Mouse (Mus musculus) bone marrow, adult 2 months (tissue): ENCODE data around the gene Ccsap. TPM values are rescaled to one million over a fixed set of nuclear protein-coding genes. Genes with fewer than 3 reads are reported as not detected.

ENCODE experiments used
- H3K27ac ChIP-seq: fragments of 200-500 bp; 2 replicates; pipeline ENCODE4 v1.5.1; 2012; ENCODE audit warnings: low read depth, mild to moderate bottlenecking, control low read depth, inconsistent platforms, low read length; ENCODE audit not compliant: control insufficient read depth, poor library complexity, insufficient read depth
- H3K4me1 ChIP-seq: fragments of 200-500 bp; 2 replicates; pipeline ENCODE4 v1.6.1; 2011; ENCODE audit warnings: low read length; ENCODE audit not compliant: control insufficient read depth, insufficient read depth
- H3K4me3 ChIP-seq: fragments of 200-500 bp; replicated peaks from 2 replicates; pipeline ENCODE3; 2011; ENCODE audit warnings: mild to moderate bottlenecking, low read depth, low read length, control low read depth; ENCODE audit not compliant: control insufficient read depth
- CTCF ChIP-seq: fragments of 200-500 bp; IDR thresholded peaks from 2 replicates; pipeline ENCODE4 v1.5.1; 2011; ENCODE audit warnings: low read length, control low read depth; ENCODE audit not compliant: control insufficient read depth, insufficient read depth
- POLR2A ChIP-seq: fragments of 200-500 bp; IDR thresholded peaks from 2 replicates; pipeline ENCODE4 v1.6.1; 2011; ENCODE audit warnings: low read depth, mild to moderate bottlenecking, control low read depth, low read length, borderline replicate concordance; ENCODE audit not compliant: control insufficient read depth
- WGBS: fragments of 180-500 bp; shearing (Covaris S2); methylation state at CpG from one replicate; pipeline ENCODE4 v1.1.7; 2018; 5-methylcytosine and 5-hydroxymethylcytosine counted together
- polyA plus RNA-seq: library from polyadenylated mRNA; stranded (reverse); fragments of >200 nt; gene quantifications from 2 replicates; pipeline ENCODE4 v1.2.4, GENCODE M21; 2011; ENCODE audit warnings: low replicate concordance; ENCODE audit not compliant: missing spikeins, insufficient read depth, insufficient read length

The Ccsap gene
- 2.2 and 2.5 TPM in 2 replicates for polyA plus RNA-seq

- peak within 1 kb of the TSS; percentile 83 for H3K4me3 ChIP-seq
- 1% methylated on average over 48 of the region's 48 CpGs for WGBS
- no peak for TF ChIP-seq CTCF
- TF ChIP-seq POLR2A: peak; percentile 40; the same call in 1 of the 2 replicates
- H3K4me1 ChIP-seq: no peaks in the 10 kb centered on the region; the same call in 1 of the 2 replicates
- peak within 1 kb of the TSS; percentile 88 for H3K27ac ChIP-seq
These were observed at the start of gene Ccsap for GRCm38 (mm10) chr8:123859648-123860259. Gene Ccsap (minus strand): TSS chr8:123860209.

- Histone ChIP-seq H3K4me1 (no peaks in the 10 kb centered on the region), H3K4me3 (no peak overlapping the region), H3K27ac (no peak overlapping the region)
- no peak for TF ChIP-seq CTCF
- no peak for TF ChIP-seq POLR2A
- 97% methylated on average over 6 of the region's 6 CpGs for WGBS
These were observed 47.6 kb upstream of the Ccsap start for GRCm38 (mm10) chr8:123907604-123908003.

- H3K4me3 ChIP-seq: no peak overlapping the region
- TF ChIP-seq POLR2A (no peak), CTCF (no peak)
- no peaks in the 10 kb centered on the region for H3K4me1 ChIP-seq
- H3K27ac ChIP-seq: no peak overlapping the region
- WGBS: 84% methylated on average over 7 of the region's 7 CpGs
These were observed 42.6 kb upstream of the Ccsap start for GRCm38 (mm10) chr8:123902653-123903052.

- no peaks in the 10 kb centered on the region for H3K4me1 ChIP-seq
- no peak overlapping the region for H3K27ac ChIP-seq
- H3K4me3 ChIP-seq: no peak overlapping the region
- 91% methylated on average over 7 of the region's 7 CpGs for WGBS
- TF ChIP-seq POLR2A (no peak), CTCF (no peak)
These were observed 39.4 kb upstream of the Ccsap start for GRCm38 (mm10) chr8:123899366-123899765.

GRCm38 (mm10) chr8:123898576-123898975 lies 38.6 kb upstream of the Ccsap start:
- Histone ChIP-seq H3K4me1 (no peaks in the 10 kb centered on the region), H3K27ac (no peak overlapping the region), H3K4me3 (no peak overlapping the region)
- 79% methylated on average over 5 of the region's 5 CpGs for WGBS
- TF ChIP-seq POLR2A (no peak), CTCF (no peak)

GRCm38 (mm10) chr8:123896774-123897173 lies 36.8 kb upstream of the Ccsap start:
- 63% methylated on average over 10 of the region's 10 CpGs for WGBS
- no peak overlapping the region for H3K27ac ChIP-seq
- TF ChIP-seq CTCF: no peak
- TF ChIP-seq POLR2A: no peak
- H3K4me3 ChIP-seq: no peak overlapping the region
- no peaks in the 10 kb centered on the region for H3K4me1 ChIP-seq

GRCm38 (mm10) chr8:123896366-123896761 lies 36.4 kb upstream of the Ccsap start:
- WGBS: 62% methylated on average over 14 of the region's 14 CpGs
- TF ChIP-seq POLR2A: no peak
- TF ChIP-seq CTCF: no peak
- H3K4me1 ChIP-seq: no peaks in the 10 kb centered on the region
- H3K4me3 ChIP-seq: no peak overlapping the region
- H3K27ac ChIP-seq: no peak overlapping the region

GRCm38 (mm10) chr8:123895680-123896365 lies 35.8 kb upstream of the Ccsap start:
- no peak for TF ChIP-seq CTCF
- TF ChIP-seq POLR2A: no peak

GRCm38 (mm10) chr8:123895230-123895629 lies 35.2 kb upstream of the Ccsap start:
- no peak overlapping the region for H3K27ac ChIP-seq
- WGBS: 63% methylated on average over 4 of the region's 4 CpGs
- H3K4me3 ChIP-seq: no peak overlapping the region
- TF ChIP-seq POLR2A (no peak), CTCF (no peak)
- H3K4me1 ChIP-seq: no peaks in the 10 kb centered on the region

More at GRCm38 (mm10) chr8:123895680-123896365, 35.8 kb upstream of the Ccsap start:
- H3K4me1 ChIP-seq: no peaks in the 10 kb centered on the region
- no peak overlapping the region for H3K27ac ChIP-seq
- no peak overlapping the region for H3K4me3 ChIP-seq
- 69% methylated on average over 9 of the region's 9 CpGs for WGBS
